Mouse (Mus musculus): ENCODE measurements around the gene Mrpl37. TPM values are rescaled to one million over a fixed set of nuclear protein-coding genes. Genes with fewer than 3 reads are reported as not detected.

Gene Mrpl37
- total RNA-seq, 1 experiment, result 60.1 TPM

- peaks cover 3% of the 10 kb centered on the region; the same call in 1 of the 2 replicates for H3K36me3 ChIP-seq (ENCODE audit: control insufficient read depth, insufficient read depth, low read length, poor library complexity, severe bottlenecking)
- in situ Hi-C loops (cut with MboI; ENCODE audit: low sequenced_read_pairs in 2 of 2, unreplicated experiment in 2 of 2), result no loop called here
- no peak for DNase-seq (ENCODE audit: low read depth, low spot score)
- H3K9ac ChIP-seq (ENCODE audit: insufficient read depth, low read depth, low read length, poor library complexity, severe bottlenecking), result no peak overlapping the region
- H3K4me1 ChIP-seq (ENCODE audit: control insufficient read depth in 2 of 2, insufficient read depth in 2 of 2, low read length in 2 of 2, poor library complexity in 1 of 2), result no peaks in the 10 kb centered on the region
- H3K27ac ChIP-seq (ENCODE audit: insufficient read depth, low read depth, low read length, poor library complexity, severe bottlenecking), result no peak overlapping the region
- H3K9me3 ChIP-seq (ENCODE audit: control insufficient read depth, insufficient read depth, low read depth, low read length), result no peaks in the 10 kb centered on the region
- TF ChIP-seq MAFK (IDR thresholded peaks at IDR 0.05; ENCODE audit: insufficient read depth, low read depth, low read length), result no peak
- no peak for TF ChIP-seq HCFC1 (IDR thresholded peaks at IDR 0.05; ENCODE audit: borderline replicate concordance, insufficient read depth, low read length)
- TF ChIP-seq CHD2 (IDR thresholded peaks at IDR 0.05; ENCODE audit: low read depth, low read length), result no peak
- no peak for TF ChIP-seq ZC3H11A (IDR thresholded peaks at IDR 0.05; ENCODE audit: borderline replicate concordance, low read depth, low read length)
- no peak for TF ChIP-seq ZNF384 (IDR thresholded peaks at IDR 0.05; ENCODE audit: low read depth, low read length)
- H3K4me3 ChIP-seq (ENCODE audit: insufficient read depth in 1 of 2, low read depth in 1 of 2, low read length in 2 of 2, poor library complexity in 1 of 2, severe bottlenecking in 1 of 2), result no peak overlapping the region
Measured at GRCm38 (mm10) chr4:107013817-107014260, 52.8 kb downstream of the Mrpl37 start.

- H3K9ac ChIP-seq (ENCODE audit: insufficient read depth, low read depth, low read length, poor library complexity, severe bottlenecking), result no peak overlapping the region
Measured at GRCm38 (mm10) chr4:107013119-107013816, 53.4 kb downstream of the Mrpl37 start.

GRCm38 (mm10) chr4:107012574-107012973 lies 54.1 kb downstream of the Mrpl37 start:
- H3K9ac ChIP-seq (ENCODE audit: insufficient read depth, low read depth, low read length, poor library complexity, severe bottlenecking), result no peak overlapping the region

More at GRCm38 (mm10) chr4:107013119-107013816, 53.4 kb downstream of the Mrpl37 start:
- Histone ChIP-seq H3K27ac (ENCODE audit: insufficient read depth, low read depth, low read length, poor library complexity, severe bottlenecking) (no peak overlapping the region), H3K9me3 (ENCODE audit: control insufficient read depth, insufficient read depth, low read depth, low read length) (no peaks in the 10 kb centered on the region), H3K4me3 (ENCODE audit: insufficient read depth in 1 of 2, low read depth in 1 of 2, low read length in 2 of 2, poor library complexity in 1 of 2, severe bottlenecking in 1 of 2) (no peak overlapping the region), H3K4me1 (ENCODE audit: control insufficient read depth in 2 of 2, insufficient read depth in 2 of 2, low read length in 2 of 2, poor library complexity in 1 of 2) (no peaks in the 10 kb centered on the region), H3K36me3 (ENCODE audit: control insufficient read depth, insufficient read depth, low read length, poor library complexity, severe bottlenecking) (peaks cover 3% of the 10 kb centered on the region; the same call in 1 of the 2 replicates)
- no peak for DNase-seq (ENCODE audit: low read depth, low spot score)
- TF ChIP-seq ZC3H11A (IDR thresholded peaks at IDR 0.05; ENCODE audit: borderline replicate concordance, low read depth, low read length) (no peak), MAFK (IDR thresholded peaks at IDR 0.05; ENCODE audit: insufficient read depth, low read depth, low read length) (no peak), ZNF384 (IDR thresholded peaks at IDR 0.05; ENCODE audit: low read depth, low read length) (no peak), HCFC1 (IDR thresholded peaks at IDR 0.05; ENCODE audit: borderline replicate concordance, insufficient read depth, low read length) (no peak), CHD2 (IDR thresholded peaks at IDR 0.05; ENCODE audit: low read depth, low read length) (no peak)
- in situ Hi-C loops (cut with MboI; ENCODE audit: low sequenced_read_pairs in 2 of 2, unreplicated experiment in 2 of 2), result no loop called here

GRCm38 (mm10) chr4:107012005-107012478 lies 54.6 kb downstream of the Mrpl37 start:
- H3K4me3 ChIP-seq (ENCODE audit: insufficient read depth in 1 of 2, low read depth in 1 of 2, low read length in 2 of 2, poor library complexity in 1 of 2, severe bottlenecking in 1 of 2), result no peak overlapping the region
- H3K27ac ChIP-seq (ENCODE audit: insufficient read depth, low read depth, low read length, poor library complexity, severe bottlenecking), result no peak overlapping the region
- no peak for TF ChIP-seq ZC3H11A (IDR thresholded peaks at IDR 0.05; ENCODE audit: borderline replicate concordance, low read depth, low read length)
- no peak overlapping the region for H3K9ac ChIP-seq (ENCODE audit: insufficient read depth, low read depth, low read length, poor library complexity, severe bottlenecking)
- in situ Hi-C loops (cut with MboI; ENCODE audit: low sequenced_read_pairs in 2 of 2, unreplicated experiment in 2 of 2), result no loop called here
- no peaks in the 10 kb centered on the region for H3K9me3 ChIP-seq (ENCODE audit: control insufficient read depth, insufficient read depth, low read depth, low read length)
- H3K4me1 ChIP-seq (ENCODE audit: control insufficient read depth in 2 of 2, insufficient read depth in 2 of 2, low read length in 2 of 2, poor library complexity in 1 of 2), result no peaks in the 10 kb centered on the region
- DNase-seq (ENCODE audit: low read depth, low spot score), result no peak
- peaks cover 3% of the 10 kb centered on the region; the same call in 1 of the 2 replicates for H3K36me3 ChIP-seq (ENCODE audit: control insufficient read depth, insufficient read depth, low read length, poor library complexity, severe bottlenecking)

More at GRCm38 (mm10) chr4:107012574-107012973, 54.1 kb downstream of the Mrpl37 start:
- TF ChIP-seq HCFC1 (IDR thresholded peaks at IDR 0.05; ENCODE audit: borderline replicate concordance, insufficient read depth, low read length) (no peak), ZNF384 (IDR thresholded peaks at IDR 0.05; ENCODE audit: low read depth, low read length) (no peak), MAFK (IDR thresholded peaks at IDR 0.05; ENCODE audit: insufficient read depth, low read depth, low read length) (no peak), CHD2 (IDR thresholded peaks at IDR 0.05; ENCODE audit: low read depth, low read length) (no peak), ZC3H11A (IDR thresholded peaks at IDR 0.05; ENCODE audit: borderline replicate concordance, low read depth, low read length) (no peak)
- peaks cover 3% of the 10 kb centered on the region; the same call in 1 of the 2 replicates for H3K36me3 ChIP-seq (ENCODE audit: control insufficient read depth, insufficient read depth, low read length, poor library complexity, severe bottlenecking)
- H3K9me3 ChIP-seq (ENCODE audit: control insufficient read depth, insufficient read depth, low read depth, low read length), result no peaks in the 10 kb centered on the region
- H3K4me1 ChIP-seq (ENCODE audit: control insufficient read depth in 2 of 2, insufficient read depth in 2 of 2, low read length in 2 of 2, poor library complexity in 1 of 2), result no peaks in the 10 kb centered on the region
- no peak overlapping the region for H3K27ac ChIP-seq (ENCODE audit: insufficient read depth, low read depth, low read length, poor library complexity, severe bottlenecking)
- in situ Hi-C loops (cut with MboI; ENCODE audit: low sequenced_read_pairs in 2 of 2, unreplicated experiment in 2 of 2), result no loop called here
- no peak overlapping the region for H3K4me3 ChIP-seq (ENCODE audit: insufficient read depth in 1 of 2, low read depth in 1 of 2, low read length in 2 of 2, poor library complexity in 1 of 2, severe bottlenecking in 1 of 2)
- DNase-seq (ENCODE audit: low read depth, low spot score), result no peak
